Mouse (Mus musculus) myocyte (in vitro differentiated cells): ENCODE data around the gene Os9.

Experiments
- CEBPB ChIP-seq: IDR thresholded peaks from 2 replicates; pipeline ENCODE4 v1.6.1; 2011; ENCODE audit warnings: mild to moderate bottlenecking, moderate library complexity; ENCODE audit not compliant: poor library complexity, insufficient read depth, severe bottlenecking
- POLR2A ChIP-seq: IDR thresholded peaks from one replicate; pipeline ENCODE4 v1.6.1; 2011; ENCODE audit warnings: low read depth, mild to moderate bottlenecking, control low read depth, moderate library complexity; ENCODE audit not compliant: insufficient read length

DNA sequence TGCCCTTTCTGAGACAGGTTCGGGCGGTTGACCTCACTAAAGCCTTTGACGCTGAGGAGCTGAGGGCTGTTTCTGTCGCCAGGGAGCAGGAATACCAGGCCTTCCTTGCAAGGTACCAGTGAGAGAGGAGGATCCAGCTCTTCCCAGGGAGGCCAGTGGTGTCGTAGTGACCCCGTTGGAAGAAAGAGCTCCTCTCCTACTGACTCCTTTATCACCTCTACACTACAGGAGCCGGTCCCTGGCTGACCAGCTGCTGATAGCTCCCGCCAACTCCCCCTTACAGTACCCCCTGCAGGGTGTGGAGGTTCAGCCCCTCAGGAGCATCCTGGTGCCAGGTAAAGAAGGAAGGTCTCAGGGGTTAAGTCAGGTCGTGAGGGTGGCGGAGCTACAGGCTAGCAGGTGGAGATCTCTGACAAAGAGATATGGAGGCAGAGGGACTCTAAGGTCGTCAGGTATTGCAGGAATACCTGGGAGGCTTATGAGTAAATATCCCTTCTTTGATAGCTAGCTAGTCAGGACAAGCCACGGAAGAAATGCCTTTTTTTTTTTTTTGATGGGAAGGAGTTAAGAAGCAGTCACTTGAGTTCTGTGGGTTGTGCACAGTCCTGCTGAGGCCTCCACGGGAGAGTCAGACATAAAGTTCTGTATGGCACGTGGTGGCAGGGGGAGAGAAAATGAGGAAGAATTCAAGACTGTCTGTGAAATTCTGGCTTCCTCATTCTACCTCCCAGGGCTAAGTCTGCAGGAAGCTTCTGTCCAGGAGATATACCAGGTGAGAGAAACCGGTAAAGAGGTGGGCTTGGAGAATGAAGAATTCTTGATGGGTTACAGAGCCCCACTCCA, 46.1 kb upstream of the Os9 start:
- TF ChIP-seq POLR2A (no peak), CEBPB (no peak)
